ENCODE assay signal across 8 mouse cellular contexts in the genomic region with DNA sequence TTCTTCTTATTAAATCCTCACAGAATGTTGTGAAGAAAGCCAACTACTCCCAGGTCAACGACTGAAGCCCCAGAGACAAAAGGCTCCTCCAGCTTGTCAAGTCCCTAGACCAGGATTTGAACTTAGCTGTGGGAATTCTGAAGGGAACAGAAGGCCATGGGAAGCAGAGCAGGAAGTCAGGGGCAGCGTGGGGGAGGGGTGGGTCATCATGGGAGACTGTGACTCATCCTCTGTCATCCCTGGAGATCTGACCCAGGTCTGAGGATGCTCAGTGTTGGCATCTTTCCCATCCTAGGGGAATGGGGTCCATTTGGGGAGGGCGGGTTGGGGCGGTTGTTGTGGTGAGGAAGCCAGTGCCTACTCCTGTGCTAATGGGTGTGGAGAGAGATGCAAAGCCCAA. TPM values are rescaled to one million over a fixed set of nuclear protein-coding genes. Genes with fewer than 3 reads are reported as not detected.
DNase-seq lines count a peak whose midpoint lies in the region; ATAC-seq and TF ChIP-seq lines count a peak whose summit lies in the region.

No protein-coding gene starts in this region.

- TF ChIP-seq EP300 in liver, postnatal 0 days (IDR thresholded peaks at IDR 0.05; ENCODE audit: low read depth), result no peak

- no peak overlapping the region for H3K27ac ChIP-seq in liver, embryonic 13.5 days
- no peak overlapping the region for H3K27ac ChIP-seq in liver, postnatal 0 days (ENCODE audit: low read depth)
- no peak overlapping the region for H3K27ac ChIP-seq in embryonic facial prominence, embryonic 15.5 days (replicated peaks)
- no peak overlapping the region for H3K27ac ChIP-seq in hindbrain, embryonic 15.5 days (replicated peaks)
- no peak overlapping the region for H3K27ac ChIP-seq in neural tube, embryonic 12.5 days

- no peaks in the 10 kb centered on the region for H3K9me3 ChIP-seq in liver, embryonic 13.5 days (replicated peaks)
- H3K9me3 ChIP-seq in liver, postnatal 0 days (ENCODE audit: low read length), result no peaks in the 10 kb centered on the region
- H3K9me3 ChIP-seq in embryonic facial prominence, embryonic 15.5 days (replicated peaks), result no peaks in the 10 kb centered on the region
- H3K9me3 ChIP-seq in hindbrain, embryonic 15.5 days, result no peaks in the 10 kb centered on the region
- H3K9me3 ChIP-seq in neural tube, embryonic 12.5 days, result no peaks in the 10 kb centered on the region

- TF ChIP-seq CTCF in liver, postnatal 0 days (IDR thresholded peaks at IDR 0.05; ENCODE audit: low read depth), result no peak

- ATAC-seq in liver, embryonic 13.5 days (ENCODE audit: low read depth), result no peak
- ATAC-seq in liver, postnatal 0 days, result no peak
- no peak for ATAC-seq in embryonic facial prominence, embryonic 15.5 days (ENCODE audit: insufficient number of reproducible peaks, low FRiP score, low TSS enrichment, low read depth)
- ATAC-seq in hindbrain, embryonic 15.5 days (ENCODE audit: low FRiP score, low read depth), result no peak
- no peak for ATAC-seq in neural tube, embryonic 12.5 days (ENCODE audit: low FRiP score, low read depth)

- H3K4me3 ChIP-seq in liver, embryonic 13.5 days (replicated peaks), result no peak overlapping the region
- no peak overlapping the region for H3K4me3 ChIP-seq in liver, postnatal 0 days (ENCODE audit: low read depth, low read length)
- H3K4me3 ChIP-seq in embryonic facial prominence, embryonic 15.5 days (replicated peaks), result peak overlapping the region; percentile 25
- peak overlapping the region; percentile 38 for H3K4me3 ChIP-seq in hindbrain, embryonic 15.5 days
- no peak overlapping the region for H3K4me3 ChIP-seq in neural tube, embryonic 12.5 days

- no peak overlapping the region for H3K9ac ChIP-seq in liver, embryonic 13.5 days
- H3K9ac ChIP-seq in liver, postnatal 0 days (replicated peaks), result no peak overlapping the region
- H3K9ac ChIP-seq in embryonic facial prominence, embryonic 15.5 days, result no peak overlapping the region
- H3K9ac ChIP-seq in hindbrain, embryonic 15.5 days, result no peak overlapping the region
- H3K9ac ChIP-seq in neural tube, embryonic 12.5 days, result peak overlapping the region; percentile 55; the same call in 1 of the 2 replicates

- peak overlapping the region; percentile 51; the same call in 1 of the 2 replicates for H3K4me2 ChIP-seq in liver, embryonic 13.5 days
- H3K4me2 ChIP-seq in liver, postnatal 0 days (ENCODE audit: low read depth, low read length), result no peak overlapping the region
- H3K4me2 ChIP-seq in embryonic facial prominence, embryonic 15.5 days (replicated peaks), result peak overlapping the region; percentile 46
- peak overlapping the region; percentile 84 for H3K4me2 ChIP-seq in hindbrain, embryonic 15.5 days
- H3K4me2 ChIP-seq in neural tube, embryonic 12.5 days (replicated peaks), result peak overlapping the region; percentile 73

- 43% methylated on average over 4 of the region's 4 CpGs for WGBS in liver, embryonic 13.5 days (ENCODE audit: insufficient replicate concordance)
- WGBS in liver, postnatal 0 days (ENCODE audit: insufficient replicate concordance), result 59% methylated on average over 4 of the region's 4 CpGs
- WGBS in embryonic facial prominence, embryonic 15.5 days, result 29% methylated on average over 4 of the region's 4 CpGs
- WGBS in hindbrain, embryonic 15.5 days, result 36% methylated on average over 4 of the region's 4 CpGs
- WGBS in neural tube, embryonic 12.5 days, result 37% methylated on average over 4 of the region's 4 CpGs

- no peak for DNase-seq in liver, embryonic 13.5 days
- DNase-seq in liver, postnatal 0 days, result no peak
- no peak for DNase-seq in ovary, postnatal 36 days (ENCODE audit: low spot score)
- DNase-seq in layer of hippocampus, postnatal 36 days, result no peak
- DNase-seq in right cerebral cortex, postnatal 14 days, result no peak

- H3K4me1 ChIP-seq in liver, embryonic 13.5 days (replicated peaks), result peaks cover 33% of the 10 kb centered on the region
- peaks cover 24% of the 10 kb centered on the region for H3K4me1 ChIP-seq in liver, postnatal 0 days (ENCODE audit: insufficient read depth)
- peaks cover 52% of the 10 kb centered on the region for H3K4me1 ChIP-seq in embryonic facial prominence, embryonic 15.5 days
- peaks cover 39% of the 10 kb centered on the region for H3K4me1 ChIP-seq in hindbrain, embryonic 15.5 days (replicated peaks)
- H3K4me1 ChIP-seq in neural tube, embryonic 12.5 days, result peaks cover 44% of the 10 kb centered on the region

- peaks cover 53% of the 10 kb centered on the region for H3K27me3 ChIP-seq in liver, embryonic 13.5 days
- 0 out of 2 replicates have a peak, but pooled peaks cover 5% of the 10 kb centered on the region for H3K27me3 ChIP-seq in liver, postnatal 0 days (ENCODE audit: insufficient read depth, low read length)
- no peaks in the 10 kb centered on the region for H3K27me3 ChIP-seq in embryonic facial prominence, embryonic 15.5 days
- 0 out of 2 replicates have a peak, but pooled peaks cover 4% of the 10 kb centered on the region for H3K27me3 ChIP-seq in hindbrain, embryonic 15.5 days
- H3K27me3 ChIP-seq in neural tube, embryonic 12.5 days (replicated peaks), result no peaks in the 10 kb centered on the region

- no peaks in the 10 kb centered on the region for H3K36me3 ChIP-seq in liver, embryonic 13.5 days
- H3K36me3 ChIP-seq in liver, postnatal 0 days (replicated peaks; ENCODE audit: insufficient read depth, low read length), result no peaks in the 10 kb centered on the region
- peaks cover under 1% of the 10 kb centered on the region; the same call in 1 of the 2 replicates for H3K36me3 ChIP-seq in embryonic facial prominence, embryonic 15.5 days
- no peaks in the 10 kb centered on the region for H3K36me3 ChIP-seq in hindbrain, embryonic 15.5 days
- H3K36me3 ChIP-seq in neural tube, embryonic 12.5 days, result no peaks in the 10 kb centered on the region; the same call in 1 of the 2 replicates

RNA-seq across cellular contexts. Expression of a gene that starts 6.4 kb away (rescaled TPM):
- polyA plus RNA-seq in liver, embryonic 13.5 days (2015; fragmentation: Nextera tagmentation; extraction: Ambion mirVana), result 10.1 and 11.7 TPM in 2 replicates
- 7.0 and 7.1 TPM in 2 replicates for polyA plus RNA-seq in liver, postnatal 0 days (2015; fragmentation: Nextera tagmentation; extraction: Ambion mirVana)
- polyA plus RNA-seq in embryonic facial prominence, embryonic 15.5 days (2015; fragmentation: Nextera tagmentation; extraction: Ambion mirVana), result 62.8 and 63.2 TPM in 2 replicates
- 14.9 and 17.8 TPM in 2 replicates for polyA plus RNA-seq in hindbrain, embryonic 15.5 days (2015; fragmentation: Nextera tagmentation; extraction: Ambion mirVana)
- 33.7 and 38.0 TPM in 2 replicates for polyA plus RNA-seq in neural tube, embryonic 12.5 days (2016; fragmentation: Nextera tagmentation; extraction: Ambion mirVana)
- total RNA-seq in layer of hippocampus, postnatal 36 days (2021), result 10 to 100 TPM; 75.9 to 90.3 TPM

RNA-seq across cellular contexts. Expression of a gene that starts 14.6 kb away (rescaled TPM):
- 0.60 and 0.67 TPM in 2 replicates for polyA plus RNA-seq in liver, embryonic 13.5 days (2015; fragmentation: Nextera tagmentation; extraction: Ambion mirVana)
- polyA plus RNA-seq in liver, postnatal 0 days (2015; fragmentation: Nextera tagmentation; extraction: Ambion mirVana), result 0.17 and 0.20 TPM in 2 replicates
- 7.9 and 12.0 TPM in 2 replicates for polyA plus RNA-seq in embryonic facial prominence, embryonic 15.5 days (2015; fragmentation: Nextera tagmentation; extraction: Ambion mirVana)
- polyA plus RNA-seq in hindbrain, embryonic 15.5 days (2015; fragmentation: Nextera tagmentation; extraction: Ambion mirVana), result 17.8 and 19.3 TPM in 2 replicates
- polyA plus RNA-seq in neural tube, embryonic 12.5 days (2016; fragmentation: Nextera tagmentation; extraction: Ambion mirVana), result 11.5 and 13.5 TPM in 2 replicates
- 10 to 100 TPM; 24.2 to 25.3 TPM for total RNA-seq in layer of hippocampus, postnatal 36 days (2021)

RNA-seq across cellular contexts. Expression of a gene that starts 14.6 kb away (rescaled TPM):
- 0.15 and 0.20 TPM in 2 replicates for polyA plus RNA-seq in liver, embryonic 13.5 days (2015; fragmentation: Nextera tagmentation; extraction: Ambion mirVana)
- polyA plus RNA-seq in liver, postnatal 0 days (2015; fragmentation: Nextera tagmentation; extraction: Ambion mirVana), result 0.25 and 0.27 TPM in 2 replicates
- 10.3 and 17.2 TPM in 2 replicates for polyA plus RNA-seq in embryonic facial prominence, embryonic 15.5 days (2015; fragmentation: Nextera tagmentation; extraction: Ambion mirVana)
- polyA plus RNA-seq in hindbrain, embryonic 15.5 days (2015; fragmentation: Nextera tagmentation; extraction: Ambion mirVana), result 9.7 and 9.8 TPM in 2 replicates
- polyA plus RNA-seq in neural tube, embryonic 12.5 days (2016; fragmentation: Nextera tagmentation; extraction: Ambion mirVana), result 2.6 TPM in 2 replicates
- total RNA-seq in layer of hippocampus, postnatal 36 days (2021), result 10 to 100 TPM; 23.4 to 24.0 TPM

RNA-seq across cellular contexts. Expression of a gene that starts 16.4 kb away (rescaled TPM):
- polyA plus RNA-seq in liver, embryonic 13.5 days (2015; fragmentation: Nextera tagmentation; extraction: Ambion mirVana), result 6.3 and 7.2 TPM in 2 replicates
- polyA plus RNA-seq in liver, postnatal 0 days (2015; fragmentation: Nextera tagmentation; extraction: Ambion mirVana), result 5.1 and 5.7 TPM in 2 replicates
- polyA plus RNA-seq in embryonic facial prominence, embryonic 15.5 days (2015; fragmentation: Nextera tagmentation; extraction: Ambion mirVana), result 18.2 and 18.5 TPM in 2 replicates
- 13.8 and 16.3 TPM in 2 replicates for polyA plus RNA-seq in hindbrain, embryonic 15.5 days (2015; fragmentation: Nextera tagmentation; extraction: Ambion mirVana)
- polyA plus RNA-seq in neural tube, embryonic 12.5 days (2016; fragmentation: Nextera tagmentation; extraction: Ambion mirVana), result 17.6 and 18.7 TPM in 2 replicates
- 10 to 100 TPM; 21.2 to 23.5 TPM for total RNA-seq in layer of hippocampus, postnatal 36 days (2021)

RNA-seq across cellular contexts. Expression of a gene that starts 20.3 kb away (rescaled TPM):
- 30.4 and 32.3 TPM in 2 replicates for polyA plus RNA-seq in liver, embryonic 13.5 days (2015; fragmentation: Nextera tagmentation; extraction: Ambion mirVana)
- polyA plus RNA-seq in liver, postnatal 0 days (2015; fragmentation: Nextera tagmentation; extraction: Ambion mirVana), result 21.0 and 22.0 TPM in 2 replicates
- polyA plus RNA-seq in embryonic facial prominence, embryonic 15.5 days (2015; fragmentation: Nextera tagmentation; extraction: Ambion mirVana), result 109 and 113 TPM in 2 replicates
- polyA plus RNA-seq in hindbrain, embryonic 15.5 days (2015; fragmentation: Nextera tagmentation; extraction: Ambion mirVana), result 155 and 161 TPM in 2 replicates
- 233 and 254 TPM in 2 replicates for polyA plus RNA-seq in neural tube, embryonic 12.5 days (2016; fragmentation: Nextera tagmentation; extraction: Ambion mirVana)
- 10 to 100 TPM; 58.2 to 61.4 TPM for total RNA-seq in layer of hippocampus, postnatal 36 days (2021)

Comparison
In these comparisons a context has a peak if more than half of its experiments do, and no peak if none do; other contexts are left out.
1. H3K4me3 ChIP-seq: peak in embryonic facial prominence, embryonic 15.5 days (single experiment) and hindbrain, embryonic 15.5 days (single experiment); none in liver, embryonic 13.5 days (single experiment), liver, postnatal 0 days (single experiment) and neural tube, embryonic 12.5 days (single experiment).